Mouse (Mus musculus) stomach, embryonic 15.5 days (tissue): ENCODE results near the gene Ulk2. TPM values are rescaled to one million over a fixed set of nuclear protein-coding genes. Genes with fewer than 3 reads are reported as not detected.

Experiments
- ATAC-seq: fragments of 200-750 bp; cut with Nextera tagmentation; 2 replicates; pipeline ENCODE4 v1.8.0; 2017; ENCODE audit warnings: low read depth, moderate number of reproducible peaks, moderate TSS enrichment; ENCODE audit not compliant: insufficient read depth, low FRiP score
- H3K27ac ChIP-seq: fragments of 300-500 bp; sonication (generic); 2 replicates; pipeline ENCODE4 v1.5.1; 2015; ENCODE audit warnings: mild to moderate bottlenecking, inconsistent platforms
- H3K27me3 ChIP-seq: fragments of 300-500 bp; sonication (generic); replicated peaks from 2 replicates; pipeline ENCODE4 v1.6.1; 2015; ENCODE audit warnings: inconsistent platforms
- H3K36me3 ChIP-seq: fragments of 300-500 bp; sonication (generic); 2 replicates; pipeline ENCODE4 v1.6.1; 2015; ENCODE audit warnings: inconsistent platforms
- H3K4me1 ChIP-seq: fragments of 300-500 bp; sonication (generic); 2 replicates; pipeline ENCODE4 v1.6.1; 2015; ENCODE audit warnings: inconsistent platforms
- H3K4me2 ChIP-seq: fragments of 300-500 bp; sonication (generic); 2 replicates; pipeline ENCODE4 v1.6.1; 2015; ENCODE audit warnings: mild to moderate bottlenecking, inconsistent platforms
- H3K4me3 ChIP-seq: fragments of 300-500 bp; sonication (generic); replicated peaks from 2 replicates; pipeline ENCODE4 v1.5.1; 2015; ENCODE audit warnings: inconsistent platforms
- H3K9ac ChIP-seq: fragments of 300-500 bp; sonication (generic); 2 replicates; pipeline ENCODE4 v1.6.1; 2015; ENCODE audit warnings: inconsistent platforms
- H3K9me3 ChIP-seq: fragments of 300-500 bp; sonication (generic); 2 replicates; pipeline ENCODE4 v1.6.1; 2016; ENCODE audit warnings: inconsistent platforms
- WGBS: fragments of 180-500 bp; shearing (Covaris S2); methylation state at CpG from one replicate; pipeline ENCODE4 v1.1.7; 2015; 5-methylcytosine and 5-hydroxymethylcytosine counted together
- polyA plus RNA-seq: library from polyadenylated mRNA; unstranded; fragments of >200 nt; fragmentation: Nextera tagmentation; extraction: Ambion mirVana; gene quantifications from 2 replicates; pipeline ENCODE4 v1.2.1, GENCODE M21; 2015

Ulk2 gene
- polyA plus RNA-seq, 1 experiment from 2014 or later, result 10.7 TPM

DNA sequence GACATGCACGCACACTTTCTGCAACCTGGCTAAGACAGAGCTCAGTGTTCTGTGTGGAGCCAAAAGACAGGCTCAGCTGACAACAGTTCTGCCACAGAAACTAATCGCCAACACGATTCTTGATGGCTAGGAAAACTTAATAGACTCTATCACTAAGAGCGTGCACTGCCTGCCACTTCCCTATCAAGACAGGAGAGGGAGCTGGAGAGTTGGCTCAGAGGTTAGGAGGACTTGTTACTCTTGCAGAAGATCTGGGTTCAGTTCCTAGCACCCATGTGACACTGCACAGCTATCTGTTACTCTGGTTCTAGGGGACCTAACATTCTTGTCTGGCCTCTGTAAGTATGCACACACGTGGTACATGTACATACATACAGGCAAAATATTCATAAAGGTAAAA is 103.3 kb downstream of the Ulk2 start:
- no peak for ATAC-seq
- H3K9ac ChIP-seq, result no peak overlapping the region

DNA sequence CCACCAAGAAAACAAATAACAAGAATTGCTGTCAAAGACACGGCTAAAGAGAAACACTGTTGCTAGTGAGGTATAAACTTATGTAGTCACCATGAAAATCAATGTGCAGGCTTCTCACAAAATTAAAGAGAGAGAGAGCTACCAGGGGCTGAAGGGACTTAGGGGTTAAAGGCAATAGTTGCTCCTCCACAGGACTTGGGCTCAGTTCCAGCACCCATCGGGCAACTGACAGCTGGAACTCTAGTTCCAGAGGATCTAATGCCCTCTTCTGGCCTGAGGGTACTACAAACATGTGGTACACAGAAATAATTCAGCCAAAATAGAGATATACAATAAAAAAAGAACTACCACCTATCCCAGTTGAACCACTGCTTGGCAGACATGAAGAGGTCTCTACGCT is 107.7 kb downstream of the Ulk2 start:
- ATAC-seq, result no peak
- H3K9me3 ChIP-seq, result no peaks in the 10 kb centered on the region
- WGBS, result 67% methylated on average over 3 of the region's 3 CpGs
- H3K9ac ChIP-seq, result no peak overlapping the region
- no peak overlapping the region for H3K27ac ChIP-seq
- H3K4me3 ChIP-seq, result no peak overlapping the region
- H3K4me2 ChIP-seq, result no peak overlapping the region
- H3K27me3 ChIP-seq, result no peaks in the 10 kb centered on the region
- peaks cover 19% of the 10 kb centered on the region; the same call in 1 of the 2 replicates for H3K36me3 ChIP-seq
- no peaks in the 10 kb centered on the region for H3K4me1 ChIP-seq

More for the DNA sequence above, 103.3 kb downstream of the Ulk2 start:
- Histone ChIP-seq H3K9me3 (no peaks in the 10 kb centered on the region), H3K4me2 (no peak overlapping the region), H3K36me3 (peaks cover 14% of the 10 kb centered on the region; the same call in 1 of the 2 replicates), H3K4me3 (no peak overlapping the region), H3K27me3 (no peaks in the 10 kb centered on the region), H3K4me1 (no peaks in the 10 kb centered on the region), H3K27ac (no peak overlapping the region)
- 84% methylated on average over 5 of the region's 5 CpGs for WGBS

DNA sequence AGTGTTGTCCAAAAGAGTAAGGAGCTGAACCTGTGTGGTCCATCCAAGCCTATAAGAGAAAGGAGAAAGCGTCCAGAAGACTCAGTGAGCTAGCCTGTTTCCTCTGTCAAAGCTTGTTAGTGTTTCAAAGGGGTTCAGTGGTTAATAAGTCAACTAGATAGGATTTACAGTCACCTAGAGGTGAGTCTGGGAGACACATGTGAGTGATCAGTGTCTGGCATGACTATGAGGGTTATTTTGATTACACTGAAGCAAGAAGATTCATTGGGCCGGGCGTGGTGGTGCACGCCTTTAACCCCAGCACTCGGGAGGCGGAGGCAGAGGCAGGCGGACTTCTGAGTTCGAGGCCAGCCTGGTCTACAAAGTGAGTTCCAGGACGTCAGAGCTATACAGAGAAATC is 109.1 kb downstream of the Ulk2 start:
- WGBS, result 89% methylated on average over 9 of the region's 9 CpGs
- Histone ChIP-seq H3K4me1 (no peaks in the 10 kb centered on the region), H3K4me3 (no peak overlapping the region), H3K36me3 (peaks cover 13% of the 10 kb centered on the region; the same call in 1 of the 2 replicates), H3K27ac (no peak overlapping the region), H3K9me3 (no peaks in the 10 kb centered on the region), H3K27me3 (no peaks in the 10 kb centered on the region), H3K4me2 (no peak overlapping the region), H3K9ac (no peak overlapping the region)
- no peak for ATAC-seq

DNA sequence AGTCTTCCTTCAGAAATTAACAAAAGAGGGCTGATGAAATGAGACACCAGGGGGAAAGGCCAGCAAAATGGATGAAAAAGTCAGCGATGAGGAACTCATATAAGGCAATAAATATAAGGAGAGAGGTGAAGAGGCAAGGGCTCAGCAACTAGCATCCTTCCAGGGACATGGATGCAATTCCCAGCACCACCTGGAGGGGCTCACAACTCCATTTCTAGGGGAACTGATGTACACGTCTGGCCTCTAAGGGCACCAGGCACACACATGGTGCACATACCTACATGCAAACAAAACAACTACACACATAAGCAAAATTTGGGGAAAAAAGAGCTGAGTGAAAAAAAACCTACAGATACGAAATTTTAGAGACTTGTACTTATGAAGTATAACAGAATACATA is 110.4 kb downstream of the Ulk2 start:
- Histone ChIP-seq H3K9me3 (no peaks in the 10 kb centered on the region), H3K27me3 (no peaks in the 10 kb centered on the region), H3K27ac (no peak overlapping the region), H3K9ac (no peak overlapping the region), H3K4me2 (no peak overlapping the region), H3K36me3 (peaks cover 19% of the 10 kb centered on the region; the same call in 1 of the 2 replicates), H3K4me1 (no peaks in the 10 kb centered on the region), H3K4me3 (no peak overlapping the region)
- 65% methylated on average over 3 of the region's 3 CpGs for WGBS
- ATAC-seq, result no peak

DNA sequence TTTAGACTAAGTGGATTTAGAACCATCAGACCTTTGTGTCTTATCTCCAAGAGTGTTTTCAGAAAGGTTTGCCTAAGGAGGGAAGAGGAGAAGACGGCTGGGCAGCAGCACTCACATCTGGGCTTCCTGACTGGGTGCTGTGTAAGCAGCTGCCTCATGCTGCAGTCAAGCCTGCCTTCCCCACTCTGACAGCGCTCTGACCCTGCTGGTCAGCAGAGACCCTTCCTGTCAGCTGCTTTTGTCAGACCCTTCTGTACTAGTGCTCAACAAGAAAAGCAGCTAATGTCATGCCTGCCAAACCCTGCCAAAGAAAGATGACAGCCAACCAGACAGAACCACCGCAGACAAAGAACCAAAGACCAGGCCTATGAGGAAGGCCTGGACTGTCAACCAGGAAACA is 111.1 kb downstream of the Ulk2 start:
- Histone ChIP-seq H3K27ac (no peak overlapping the region), H3K9ac (no peak overlapping the region), H3K36me3 (peaks cover 23% of the 10 kb centered on the region; the same call in 1 of the 2 replicates), H3K4me3 (no peak overlapping the region), H3K4me2 (no peak overlapping the region), H3K9me3 (no peaks in the 10 kb centered on the region), H3K4me1 (no peaks in the 10 kb centered on the region), H3K27me3 (no peaks in the 10 kb centered on the region)
- WGBS, result 78% methylated on average over 3 of the region's 3 CpGs
- ATAC-seq, result no peak

DNA sequence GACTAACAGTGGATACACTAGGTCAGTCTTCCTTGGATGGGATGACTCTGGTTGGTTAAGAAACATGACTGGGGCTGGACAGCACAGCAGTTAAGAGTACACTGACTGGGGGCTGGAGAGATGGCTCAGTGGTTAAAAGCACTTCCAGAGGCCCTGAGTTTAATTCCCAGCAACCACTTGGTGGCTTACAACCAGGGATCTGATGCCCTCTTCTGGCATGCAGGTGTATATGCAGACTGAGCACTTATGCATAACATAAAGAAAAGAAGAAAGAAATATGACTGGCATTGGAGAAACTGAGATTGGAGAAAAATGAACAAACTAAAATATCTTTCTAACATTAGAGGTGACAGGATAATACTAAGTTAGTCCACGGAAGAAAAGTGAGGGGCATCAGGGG is 114.4 kb downstream of the Ulk2 start:
- no peak overlapping the region for H3K27ac ChIP-seq
- no peak overlapping the region for H3K4me3 ChIP-seq
- H3K36me3 ChIP-seq, result peaks cover 32% of the 10 kb centered on the region; the same call in 1 of the 2 replicates

DNA sequence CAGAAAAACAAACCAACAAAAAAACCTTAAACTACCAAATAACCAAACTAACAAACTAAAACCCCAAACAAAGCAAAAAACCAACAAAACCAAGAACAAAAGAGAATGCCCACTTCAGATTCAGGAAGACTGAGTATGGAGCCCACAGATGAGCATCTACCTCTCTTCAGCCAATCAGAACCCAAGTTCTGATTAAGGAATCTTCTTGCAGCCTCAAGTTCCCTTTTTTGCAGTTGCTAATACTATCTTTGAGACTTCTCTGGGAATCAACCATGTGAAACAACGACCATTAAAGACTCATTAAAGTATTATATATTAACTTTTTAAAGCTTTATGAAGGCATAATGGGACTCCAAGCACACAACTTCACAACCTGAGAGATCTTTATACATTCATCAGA is 117.6 kb downstream of the Ulk2 start:
- Histone ChIP-seq H3K9me3 (no peaks in the 10 kb centered on the region), H3K36me3 (peaks cover 54% of the 10 kb centered on the region), H3K4me1 (no peaks in the 10 kb centered on the region), H3K27ac (no peak overlapping the region), H3K4me2 (no peak overlapping the region), H3K27me3 (no peaks in the 10 kb centered on the region), H3K4me3 (no peak overlapping the region), H3K9ac (no peak overlapping the region)
- no peak for ATAC-seq
- 83% methylated on average over 1 of the region's 1 CpGs for WGBS

More for the DNA sequence above, 114.4 kb downstream of the Ulk2 start:
- Histone ChIP-seq H3K9ac (no peak overlapping the region), H3K4me2 (no peak overlapping the region), H3K4me1 (no peaks in the 10 kb centered on the region), H3K9me3 (no peaks in the 10 kb centered on the region), H3K27me3 (no peaks in the 10 kb centered on the region)
- whole genome bisulfite sequencing, result 95% methylated on average over 1 of the region's 1 CpGs
- no peak for ATAC-seq

DNA sequence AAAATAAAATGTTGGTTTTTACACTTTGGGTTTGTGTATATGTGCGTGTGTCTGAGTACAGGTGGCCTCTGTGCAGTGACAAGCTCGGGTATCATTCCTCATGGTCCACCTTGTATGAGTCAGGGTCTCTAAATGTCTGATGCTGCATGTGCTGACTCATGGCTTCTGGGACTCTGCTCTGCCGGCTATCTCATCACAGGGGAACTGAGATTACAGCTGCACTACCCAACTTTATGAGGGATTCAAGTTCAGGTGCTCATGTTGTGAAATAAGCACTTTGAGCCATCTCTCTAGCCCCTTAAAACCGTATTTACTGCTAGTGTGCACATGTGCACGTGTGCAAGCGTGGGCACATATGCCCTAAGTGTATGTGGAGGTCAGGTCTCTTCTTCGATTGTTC is 122.2 kb downstream of the Ulk2 start:
- H3K4me3 ChIP-seq, result no peak overlapping the region
- H3K27ac ChIP-seq, result no peak overlapping the region
- H3K36me3 ChIP-seq, result peaks cover 54% of the 10 kb centered on the region
- H3K4me1 ChIP-seq, result no peaks in the 10 kb centered on the region
- 86% methylated on average over 7 of the region's 7 CpGs for WGBS
- no peak overlapping the region for H3K4me2 ChIP-seq
- no peaks in the 10 kb centered on the region for H3K9me3 ChIP-seq
- ATAC-seq, result no peak
- H3K27me3 ChIP-seq, result no peaks in the 10 kb centered on the region
- no peak overlapping the region for H3K9ac ChIP-seq

DNA sequence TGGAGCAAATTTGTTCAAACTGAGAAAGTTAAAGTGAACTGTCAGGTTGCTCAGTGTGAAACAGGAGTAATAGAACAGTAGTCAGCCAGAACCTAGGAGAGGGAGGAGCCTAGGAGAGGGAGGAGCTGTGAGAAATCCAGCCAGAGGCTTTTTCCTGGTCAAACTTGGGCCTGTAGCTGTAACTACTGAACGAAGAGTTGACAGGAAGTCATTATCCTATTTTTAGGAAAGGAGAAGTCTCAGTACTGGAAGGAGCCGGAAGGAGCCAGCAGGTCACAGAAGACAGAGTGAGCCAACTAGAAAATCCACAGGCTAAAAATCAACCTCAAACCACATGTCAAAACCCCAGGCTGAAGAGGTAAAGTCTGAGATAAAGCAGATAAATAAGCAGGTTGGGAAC is 126.8 kb downstream of the Ulk2 start:
- ATAC-seq, result no peak
- Histone ChIP-seq H3K4me1 (no peaks in the 10 kb centered on the region), H3K27me3 (no peaks in the 10 kb centered on the region), H3K27ac (no peak overlapping the region), H3K4me3 (no peak overlapping the region), H3K9ac (no peak overlapping the region), H3K9me3 (no peaks in the 10 kb centered on the region), H3K4me2 (no peak overlapping the region), H3K36me3 (peaks cover 27% of the 10 kb centered on the region)
- 64% methylated on average over 2 of the region's 2 CpGs for WGBS

Other genes starting within 250 kb of the Ulk2 start
- gene Grap, start 201.8 kb downstream of the Ulk2 start, polyA plus RNA-seq, result 8.8 and 9.3 TPM in 2 replicates
- 5.5 and 5.9 TPM in 2 replicates for gene Fam83g, start 171.0 kb downstream of the Ulk2 start, polyA plus RNA-seq
- not detected in 2 replicates for gene Slc5a10, start 134.2 kb downstream of the Ulk2 start, polyA plus RNA-seq
- 26.3 and 30.3 TPM in 2 replicates for gene Prpsap2, start 93.0 kb downstream of the Ulk2 start, polyA plus RNA-seq
- 16.3 and 16.7 TPM in 2 replicates for gene Akap10, start 75.2 kb upstream of the Ulk2 start, polyA plus RNA-seq
- gene Specc1, start 101.7 kb upstream of the Ulk2 start, polyA plus RNA-seq, result 9.8 and 13.4 TPM in 2 replicates